Comparison of ENCODE assay signal across 26 mouse cellular contexts in the genomic region with DNA sequence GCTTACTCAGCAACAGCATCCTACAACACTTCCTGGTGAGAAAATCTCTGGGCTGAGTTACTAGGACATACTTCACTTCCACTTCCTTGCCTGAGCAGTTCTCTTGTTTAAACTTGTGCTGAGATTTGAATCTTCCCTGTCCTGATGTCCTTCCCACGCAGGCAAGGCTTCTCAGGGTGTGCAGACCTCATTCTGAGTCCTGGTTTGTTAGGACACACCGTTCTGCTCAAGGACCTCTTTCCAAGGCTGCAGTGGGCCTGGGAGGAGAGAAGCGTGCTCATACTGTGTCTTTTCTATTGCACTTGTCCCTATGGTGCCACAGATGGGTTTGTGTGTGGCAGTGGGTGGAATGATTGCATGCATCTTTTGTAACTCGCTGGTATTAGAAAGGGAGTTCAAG. TPM values are rescaled to one million over a fixed set of nuclear protein-coding genes. Genes with fewer than 3 reads are reported as not detected.
"Had no signal": no experiment of that assay in that cellular context is flagged by ENCODE, and none has a peak within 500 bp of the region (broad histone marks: within the 10 kb centered on the region; RNA-seq: fewer than 3 reads in every experiment).

No protein-coding gene starts in this region.

- H3K27ac ChIP-seq: kidney, postnatal 0 days; limb, embryonic 12.5 days; liver, embryonic 13.5 days; lung, embryonic 15.5 days; midbrain, embryonic 10.5 days; midbrain, embryonic 13.5 days; neural tube, embryonic 13.5 days had no signal

- H3K9ac ChIP-seq: limb, embryonic 12.5 days; limb, embryonic 15.5 days; liver, embryonic 13.5 days; lung, embryonic 15.5 days; midbrain, embryonic 13.5 days; neural tube, embryonic 13.5 days had no signal

- DNase-seq: kidney, adult 2 months; kidney, postnatal 25 days; left cerebral cortex, postnatal 4 days; liver, embryonic 13.5 days; lung, adult 18-20 months; lung, postnatal 10 days; lung, postnatal 36 days; retina, postnatal 1 day; thymus, postnatal 25 days had no signal

- ATAC-seq: intestine, postnatal 0 days; midbrain, embryonic 13.5 days had no signal

- H3K4me2 ChIP-seq: limb, embryonic 12.5 days; limb, embryonic 15.5 days; liver, embryonic 13.5 days; lung, embryonic 15.5 days; midbrain, embryonic 13.5 days; neural tube, embryonic 13.5 days had no signal

- H3K9me3 ChIP-seq: limb, embryonic 12.5 days; limb, embryonic 15.5 days; liver, embryonic 13.5 days; lung, embryonic 15.5 days; midbrain, embryonic 10.5 days; midbrain, embryonic 13.5 days; neural tube, embryonic 13.5 days had no signal

- H3K4me3 ChIP-seq: limb, embryonic 12.5 days; limb, embryonic 15.5 days; liver, embryonic 13.5 days; lung, embryonic 15.5 days; midbrain, embryonic 10.5 days; midbrain, embryonic 13.5 days; neural tube, embryonic 13.5 days had no signal

- H3K27me3 ChIP-seq: limb, embryonic 12.5 days; limb, embryonic 15.5 days; liver, embryonic 13.5 days; lung, embryonic 15.5 days; midbrain, embryonic 13.5 days; neural tube, embryonic 13.5 days had no signal

- H3K4me1 ChIP-seq: limb, embryonic 15.5 days had no signal

RNA-seq across cellular contexts. Expression of gene AC129217.1, which starts 3.4 kb away (rescaled TPM):
- total RNA-seq: layer of hippocampus, adult 8-10 months; left cerebral cortex, adult 8-10 months; left cerebral cortex, postnatal 14 days; left cerebral cortex, postnatal 4 days; megakaryocyte progenitor cell, adult 5-6 weeks had no signal
- polyA plus RNA-seq: intestine, embryonic 14.5 days; intestine, postnatal 0 days; kidney, embryonic 14.5 days; kidney, postnatal 0 days; limb, embryonic 12.5 days; limb, embryonic 15.5 days; liver, embryonic 13.5 days; lung, embryonic 15.5 days; midbrain, embryonic 10.5 days; midbrain, embryonic 13.5 days; neural tube, embryonic 13.5 days; spleen, adult 2 months; stomach, embryonic 16.5 days; thymus, postnatal 0 days had no signal
